Mouse (Mus musculus) common myeloid progenitor, adult 5-6 weeks (primary cell): ENCODE results near the gene Ror2. TPM values are rescaled to one million over a fixed set of nuclear protein-coding genes. Genes with fewer than 3 reads are reported as not detected.

ENCODE experiments used
- ATAC-seq: replicated peaks from 2 replicates; pipeline ENCODE4 v1.8.0; 2016; ENCODE audit warnings: low read depth, mild to moderate bottlenecking, moderate TSS enrichment, inconsistent platforms; ENCODE audit not compliant: poor library complexity, severe bottlenecking
- total RNA-seq: library from RNA; stranded (forward); fragments of 200-1000, 187-1606 nt; gene quantifications from 2 replicates; pipeline ENCODE4 v1.2.3, GENCODE M21; 2017

The Ror2 gene
- total RNA-seq, 1 experiment from 2014 or later = not detected

- no peak for ATAC-seq
These were observed 86.7 kb downstream of the Ror2 start for GRCm38 (mm10) chr13:53199262-53199661.

- no peak for ATAC-seq
These were observed 89.2 kb downstream of the Ror2 start for GRCm38 (mm10) chr13:53196690-53197089.

GRCm38 (mm10) chr13:53195951-53196677, 89.8 kb downstream of the Ror2 start:
- no peak for ATAC-seq

GRCm38 (mm10) chr13:53194306-53194705, 91.6 kb downstream of the Ror2 start:
- no peak for ATAC-seq

- ATAC-seq = no peak
These were observed 92.2 kb downstream of the Ror2 start for GRCm38 (mm10) chr13:53193713-53194112.

- no peak for ATAC-seq
These were observed 93.6 kb downstream of the Ror2 start for GRCm38 (mm10) chr13:53192286-53192685.

GRCm38 (mm10) chr13:53191657-53192056, 94.3 kb downstream of the Ror2 start:
- no peak for ATAC-seq

GRCm38 (mm10) chr13:53188935-53189334, 97.0 kb downstream of the Ror2 start:
- ATAC-seq = no peak

GRCm38 (mm10) chr13:53184858-53185257, 101.1 kb downstream of the Ror2 start:
- no peak for ATAC-seq

- no peak for ATAC-seq
These were observed 101.8 kb downstream of the Ror2 start for GRCm38 (mm10) chr13:53184149-53184548.

GRCm38 (mm10) chr13:53183161-53183577, 102.8 kb downstream of the Ror2 start:
- ATAC-seq = no peak

GRCm38 (mm10) chr13:53178594-53178993, 107.3 kb downstream of the Ror2 start:
- no peak for ATAC-seq

GRCm38 (mm10) chr13:53178171-53178570, 107.8 kb downstream of the Ror2 start:
- ATAC-seq = no peak

GRCm38 (mm10) chr13:53177424-53177718, 108.6 kb downstream of the Ror2 start:
- no peak for ATAC-seq

GRCm38 (mm10) chr13:53176695-53177423, 109.1 kb downstream of the Ror2 start:
- ATAC-seq = no peak

- no peak for ATAC-seq
These were observed 110.9 kb downstream of the Ror2 start for GRCm38 (mm10) chr13:53175041-53175440.

- no peak for ATAC-seq
These were observed 122.3 kb downstream of the Ror2 start for GRCm38 (mm10) chr13:53163671-53164070.

GRCm38 (mm10) chr13:53163060-53163459, 122.9 kb downstream of the Ror2 start:
- ATAC-seq = no peak

- no peak for ATAC-seq
These were observed 126.4 kb downstream of the Ror2 start for GRCm38 (mm10) chr13:53159501-53159900.

- ATAC-seq = no peak
These were observed 127.4 kb downstream of the Ror2 start for GRCm38 (mm10) chr13:53158405-53159005.

- ATAC-seq = no peak
These were observed 129.0 kb downstream of the Ror2 start for GRCm38 (mm10) chr13:53156911-53157310.
